Mouse (Mus musculus) embryonic fibroblast, embryonic 13.5 days (primary cell): ENCODE data around the gene Nr5a1.

Source experiments
- CTCF ChIP-seq: IDR thresholded peaks from 2 replicates; pipeline ENCODE4 v1.5.1; 2011; ENCODE audit warnings: mild to moderate bottlenecking, control low read depth, low read length, moderate library complexity, borderline replicate concordance; ENCODE audit not compliant: insufficient read depth
- POLR2A ChIP-seq: IDR thresholded peaks from 2 replicates; pipeline ENCODE4 v1.6.1; 2011; ENCODE audit warnings: low read depth, mild to moderate bottlenecking, control low read depth, low read length, moderate library complexity

- TF ChIP-seq POLR2A, result no peak
- TF ChIP-seq CTCF, result no peak
These were observed 2.1 kb downstream of the Nr5a1 start for GRCm38 (mm10) chr2:38712076-38712768.
